Mouse (Mus musculus) hindbrain, postnatal 0 days (tissue): Measurements from ENCODE around the gene Tldc2. TPM values are rescaled to one million over a fixed set of nuclear protein-coding genes. Genes with fewer than 3 reads are reported as not detected.
A peak's percentile ranks its signal among the peaks of the same experiment; 100 is the strongest.

Experiments
- ATAC-seq: fragments of 200-750 bp; cut with Nextera tagmentation; 2 replicates; pipeline ENCODE4 v1.8.0; 2017; ENCODE audit warnings: mild to moderate bottlenecking, moderate TSS enrichment, moderate library complexity
- DNase-seq: peaks from one replicate; pipeline ENCODE4 v3.0.0-alpha.2; 2015; ENCODE audit warnings: low spot score
- H3K27ac ChIP-seq: fragments of 300-500 bp; sonication (generic); 2 replicates; pipeline ENCODE4 v1.5.1; 2014; ENCODE audit warnings: mild to moderate bottlenecking
- H3K27me3 ChIP-seq: fragments of 300-500 bp; sonication (generic); 2 replicates; pipeline ENCODE4 v1.6.1; 2014; ENCODE audit warnings: low read length, mixed read lengths; ENCODE audit not compliant: insufficient read depth
- H3K36me3 ChIP-seq: fragments of 300-500 bp; sonication (generic); 2 replicates; pipeline ENCODE4 v1.6.1; 2014; ENCODE audit warnings: low read length, mixed read lengths; ENCODE audit not compliant: insufficient read depth
- H3K4me1 ChIP-seq: fragments of 300-500 bp; sonication (generic); 2 replicates; pipeline ENCODE4 v1.6.1; 2014; ENCODE audit warnings: antibody characterized with exemption, low read length, mixed read lengths; ENCODE audit not compliant: insufficient read depth
- H3K4me2 ChIP-seq: fragments of 300-500 bp; sonication (generic); 2 replicates; pipeline ENCODE4 v1.6.1; 2014; ENCODE audit warnings: low read depth, mild to moderate bottlenecking, low read length, moderate library complexity, mixed read lengths
- H3K4me3 ChIP-seq: fragments of 300-500 bp; sonication (generic); 2 replicates; pipeline ENCODE4 v1.5.1; 2014; ENCODE audit warnings: low read length
- H3K9ac ChIP-seq: fragments of 300-500 bp; sonication (generic); replicated peaks from 2 replicates; pipeline ENCODE4 v1.6.1; 2014; ENCODE audit warnings: mild to moderate bottlenecking, low read length, moderate library complexity, mixed read lengths
- H3K9me3 ChIP-seq: fragments of 300-500 bp; sonication (generic); 2 replicates; pipeline ENCODE4 v1.6.1; 2016; ENCODE audit warnings: low read length, mixed read lengths
- CTCF ChIP-seq: IDR thresholded peaks from 2 replicates; pipeline ENCODE4 v1.5.1; 2016; ENCODE audit warnings: antibody characterized with exemption, control low read depth, low read depth
- WGBS: fragments of 180-500 bp; shearing (Covaris S2); extraction: QIAGEN DNeasy Blood & Tissue Kit; methylation state at CpG from one replicate; pipeline ENCODE4 v1.1.7; 2014; 5-methylcytosine and 5-hydroxymethylcytosine counted together
- polyA plus RNA-seq: library from polyadenylated mRNA; unstranded; fragments of >200 nt; fragmentation: Nextera tagmentation; extraction: Ambion mirVana; gene quantifications from 2 replicates; pipeline ENCODE4 v1.2.1, GENCODE M21; 2015
- total RNA-seq: library from RNA; depleted of rRNA; stranded (reverse); fragments of >200 nt; gene quantifications from 2 replicates; pipeline ENCODE4 v1.2.3, GENCODE M21; 2014

The Tldc2 gene
- total and polyA plus RNA-seq, 2 experiments from 2014 or later, result 0.43 TPM; not detected in 1

DNA sequence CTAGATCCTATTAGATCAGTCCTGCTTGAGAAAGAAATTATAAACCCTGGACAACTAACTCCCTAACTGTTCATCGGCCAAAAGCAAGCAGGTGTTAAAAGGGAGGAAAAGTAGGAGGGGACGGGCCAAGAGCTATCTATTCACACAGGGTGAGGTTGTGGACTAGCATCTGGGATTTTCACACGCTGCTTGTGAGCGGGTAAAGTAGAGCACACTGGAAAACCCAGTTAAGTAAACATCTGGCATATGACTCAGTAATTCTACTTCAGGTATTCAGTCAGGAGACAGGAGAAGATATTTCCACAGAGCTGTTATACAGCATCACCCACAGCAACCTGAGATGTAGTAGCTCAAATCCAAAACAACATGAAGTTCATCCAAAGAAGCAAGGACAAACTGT is 31.7 kb downstream of the Tldc2 start:
- ATAC-seq (no peak), DNase-seq (no peak)
- H3K27me3 ChIP-seq, result no peaks in the 10 kb centered on the region
- H3K4me2 ChIP-seq, result no peak overlapping the region
- H3K9me3 ChIP-seq, result no peaks in the 10 kb centered on the region
- no peak overlapping the region for H3K9ac ChIP-seq
- H3K4me3 ChIP-seq, result no peak overlapping the region
- TF ChIP-seq CTCF, result no peak
- H3K36me3 ChIP-seq, result peaks cover 9% of the 10 kb centered on the region; the same call in 1 of the 2 replicates
- H3K4me1 ChIP-seq, result no peaks in the 10 kb centered on the region
- WGBS, result 88% methylated on average over 4 of the region's 4 CpGs
- H3K27ac ChIP-seq, result no peak overlapping the region

DNA sequence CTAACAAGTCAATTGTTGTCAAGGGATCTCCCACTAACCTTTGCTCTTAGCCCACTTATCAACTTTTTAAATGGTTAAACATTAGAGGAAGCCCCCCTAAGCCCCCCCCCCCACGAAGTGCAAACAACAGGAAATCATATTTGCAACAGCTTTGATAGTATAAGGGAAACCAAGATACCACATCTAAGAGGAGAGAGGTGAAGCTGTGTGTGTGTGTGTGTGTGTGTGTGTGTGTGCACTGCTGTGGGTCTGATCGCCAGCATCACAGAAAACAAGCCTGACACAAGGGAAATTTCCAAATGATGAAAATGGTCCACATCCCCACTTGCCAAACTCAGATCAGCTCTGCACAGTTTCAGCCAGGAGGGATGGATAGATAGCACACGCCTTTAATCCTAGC is 32.2 kb downstream of the Tldc2 start:
- DNase-seq (no peak), ATAC-seq (no peak)
- Histone ChIP-seq H3K27ac (no peak overlapping the region), H3K9ac (no peak overlapping the region), H3K4me3 (no peak overlapping the region), H3K9me3 (no peaks in the 10 kb centered on the region), H3K36me3 (peaks cover 4% of the 10 kb centered on the region; the same call in 1 of the 2 replicates), H3K4me2 (no peak overlapping the region), H3K4me1 (no peaks in the 10 kb centered on the region), H3K27me3 (no peaks in the 10 kb centered on the region)
- no peak for TF ChIP-seq CTCF
- WGBS, result 80% methylated on average over 3 of the region's 3 CpGs

DNA sequence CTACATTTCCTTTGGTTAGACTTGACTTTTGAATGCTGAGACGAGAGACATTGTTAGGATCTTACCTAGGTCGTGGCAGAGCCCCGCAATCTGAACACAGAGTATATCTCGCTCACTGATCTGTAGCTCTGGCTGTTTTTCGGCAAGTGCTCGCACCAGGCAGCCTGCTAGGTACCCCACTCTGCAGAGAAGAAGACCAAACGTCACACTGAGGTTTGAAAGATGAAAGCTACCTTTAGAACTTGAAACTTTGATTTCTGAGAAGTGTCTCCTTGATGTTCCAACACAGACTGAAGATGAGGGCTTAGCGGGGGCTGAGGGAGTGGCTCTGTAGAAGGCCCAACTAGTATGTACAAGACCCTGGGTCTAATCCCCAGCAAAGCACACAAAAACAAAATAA is 34.9 kb downstream of the Tldc2 start:
- no peak overlapping the region for H3K4me2 ChIP-seq
- no peak for ATAC-seq
- TF ChIP-seq CTCF, result no peak

DNA sequence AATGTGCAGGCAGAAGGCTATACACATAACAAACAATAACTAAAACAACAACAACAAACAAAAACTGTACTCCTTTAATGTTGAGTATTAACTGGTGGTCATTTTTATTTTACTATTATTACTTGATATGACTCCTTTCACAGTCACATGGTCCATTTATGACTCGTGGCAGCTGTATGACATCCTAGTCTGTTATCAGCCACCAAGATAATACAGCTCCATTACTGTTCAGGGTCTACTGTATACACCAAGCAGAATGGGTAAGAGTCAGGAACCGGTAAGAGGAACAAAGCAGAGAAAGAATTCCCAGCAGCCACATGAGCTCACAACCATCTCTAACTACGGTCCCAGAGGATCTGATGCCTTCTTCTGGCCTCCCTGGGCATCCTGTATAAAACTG is 38.4 kb downstream of the Tldc2 start:
- H3K27ac ChIP-seq, result no peak overlapping the region
- H3K36me3 ChIP-seq, result no peaks in the 10 kb centered on the region; the same call in 1 of the 2 replicates
- no peak for ATAC-seq
- no peak for TF ChIP-seq CTCF
- H3K4me2 ChIP-seq, result no peak overlapping the region
- no peaks in the 10 kb centered on the region for H3K4me1 ChIP-seq
- WGBS, result 91% methylated on average over 3 of the region's 3 CpGs
- no peak overlapping the region for H3K4me3 ChIP-seq
- H3K27me3 ChIP-seq, result no peaks in the 10 kb centered on the region
- no peak for DNase-seq
- H3K9me3 ChIP-seq, result no peaks in the 10 kb centered on the region
- no peak overlapping the region for H3K9ac ChIP-seq

More for the DNA sequence above, 34.9 kb downstream of the Tldc2 start:
- 90% methylated on average over 8 of the region's 8 CpGs for WGBS
- H3K4me3 ChIP-seq, result no peak overlapping the region
- DNase-seq, result no peak
- no peaks in the 10 kb centered on the region for H3K4me1 ChIP-seq
- H3K27me3 ChIP-seq, result no peaks in the 10 kb centered on the region
- H3K9ac ChIP-seq, result no peak overlapping the region
- H3K27ac ChIP-seq, result no peak overlapping the region
- H3K36me3 ChIP-seq, result no peaks in the 10 kb centered on the region; the same call in 1 of the 2 replicates
- no peaks in the 10 kb centered on the region for H3K9me3 ChIP-seq

DNA sequence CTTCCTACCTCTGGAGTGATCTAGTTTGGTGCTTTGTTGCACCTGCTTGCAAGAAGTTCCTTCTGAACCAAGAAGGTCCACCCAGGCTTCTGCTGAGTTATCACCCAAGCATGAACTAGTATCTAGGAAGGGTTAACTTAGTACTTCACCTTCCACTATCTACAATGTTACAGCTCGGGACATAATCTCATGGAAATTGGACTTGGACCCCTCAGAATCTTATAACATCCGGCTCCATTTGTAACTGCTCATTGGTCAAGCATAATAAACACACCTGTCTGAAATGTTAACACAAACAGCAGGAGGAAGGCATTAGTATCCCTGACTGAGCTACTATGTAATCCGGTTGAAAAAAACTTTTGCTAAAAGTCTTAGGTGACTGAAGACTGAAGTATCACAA is 40.5 kb downstream of the Tldc2 start:
- no peak for DNase-seq
- H3K27ac ChIP-seq, result no peak overlapping the region
- 93% methylated on average over 3 of the region's 3 CpGs for WGBS
- H3K4me2 ChIP-seq, result no peak overlapping the region
- no peaks in the 10 kb centered on the region for H3K9me3 ChIP-seq
- no peak for TF ChIP-seq CTCF
- H3K4me3 ChIP-seq, result no peak overlapping the region
- no peak for ATAC-seq
- no peaks in the 10 kb centered on the region for H3K4me1 ChIP-seq
- no peaks in the 10 kb centered on the region; the same call in 1 of the 2 replicates for H3K36me3 ChIP-seq
- H3K27me3 ChIP-seq, result no peaks in the 10 kb centered on the region
- H3K9ac ChIP-seq, result no peak overlapping the region

DNA sequence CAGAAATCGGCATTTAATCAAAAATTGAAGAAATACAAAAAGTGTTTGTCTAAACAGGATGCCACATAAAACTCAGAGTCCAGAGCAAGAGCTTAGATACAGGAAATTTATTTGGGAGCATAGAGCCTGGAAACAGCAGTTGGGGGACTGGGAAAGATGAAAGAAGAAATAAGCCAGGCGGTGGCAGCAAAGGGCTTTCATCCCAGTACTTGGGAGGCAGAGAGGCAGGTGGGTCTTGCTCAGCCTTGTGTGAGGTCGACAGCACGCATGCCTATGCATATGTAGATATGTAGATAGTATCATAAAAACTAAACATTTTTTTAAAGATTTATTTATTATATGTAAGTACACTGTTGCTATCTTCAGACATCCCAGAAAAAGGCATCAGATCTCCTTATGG is 41.2 kb downstream of the Tldc2 start:
- Histone ChIP-seq H3K4me1 (no peaks in the 10 kb centered on the region), H3K27ac (no peak overlapping the region), H3K27me3 (no peaks in the 10 kb centered on the region), H3K9ac (no peak overlapping the region), H3K4me3 (no peak overlapping the region), H3K4me2 (no peak overlapping the region), H3K36me3 (no peaks in the 10 kb centered on the region; the same call in 1 of the 2 replicates), H3K9me3 (no peaks in the 10 kb centered on the region)
- 60% methylated on average over 4 of the region's 4 CpGs for WGBS
- peak; percentile 27; the same call in 1 of the 2 replicates for TF ChIP-seq CTCF
- ATAC-seq (no peak), DNase-seq (peak; percentile 9)

DNA sequence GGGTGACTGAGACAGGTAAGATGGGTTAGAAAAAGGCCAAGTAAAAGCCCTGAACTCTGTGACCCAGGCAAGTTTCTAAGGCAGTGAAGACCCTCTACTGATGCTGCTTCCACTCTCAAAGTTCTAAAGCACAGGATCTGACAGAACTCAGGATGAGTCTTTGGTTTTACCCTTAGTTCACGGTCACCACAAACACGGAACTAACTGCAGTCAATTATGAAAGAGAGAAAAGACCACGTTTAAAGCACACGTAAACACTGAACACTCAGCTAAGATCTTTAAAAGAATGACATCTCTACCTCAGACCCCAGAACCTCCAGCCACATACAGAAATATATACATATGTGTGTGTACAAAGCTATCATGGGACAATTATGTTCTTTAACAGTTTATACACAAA is 42.2 kb downstream of the Tldc2 start:
- no peak for ATAC-seq
- WGBS, result 93% methylated on average over 4 of the region's 4 CpGs
- 0 out of 2 replicates have a peak, but pooled peaks cover 3% of the 10 kb centered on the region for H3K4me1 ChIP-seq

More for the DNA sequence above, 42.2 kb downstream of the Tldc2 start:
- no peak for TF ChIP-seq CTCF
- H3K4me3 ChIP-seq, result no peak overlapping the region
- H3K4me2 ChIP-seq, result no peak overlapping the region
- no peak overlapping the region for H3K9ac ChIP-seq
- H3K27ac ChIP-seq, result no peak overlapping the region
- no peak for DNase-seq
- H3K27me3 ChIP-seq, result no peaks in the 10 kb centered on the region
- H3K9me3 ChIP-seq, result no peaks in the 10 kb centered on the region
- no peaks in the 10 kb centered on the region for H3K36me3 ChIP-seq
